Mouse (Mus musculus): ENCODE measurements around the gene Sema4g.

Gene Sema4g

GRCm38 (mm10) chr19:45003740-45004516 is 15.0 kb downstream of the Sema4g start:
- no peak for DNase-seq (ENCODE audit: low read depth, low spot score)

DNA sequence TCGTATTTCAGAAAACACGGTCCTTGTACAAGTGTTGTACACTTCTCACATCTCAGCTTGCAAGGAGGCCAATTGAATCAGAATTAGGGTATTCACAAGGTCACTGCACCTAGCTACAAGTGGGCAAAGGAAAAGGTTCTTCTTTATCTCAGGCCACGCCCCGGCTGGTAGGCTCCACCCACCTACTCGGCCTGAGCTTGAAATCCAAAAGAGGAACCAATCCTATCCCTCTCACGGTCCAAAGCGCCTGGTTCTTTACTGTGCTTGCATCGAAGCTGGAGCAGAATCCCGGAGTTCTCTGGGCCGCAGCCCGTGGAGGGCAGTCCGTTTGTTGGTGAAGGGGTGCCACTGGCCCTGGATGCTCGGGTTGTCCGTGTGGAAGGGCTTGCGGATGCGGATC is 16.5 kb downstream of the Sema4g start, which contains the start of gene Twnk:
Gene Twnk, plus strand, starts transcription at position 220 of the 400 bp plus-strand sequence.
- peak; percentile 67 for DNase-seq (ENCODE audit: low read depth, low spot score)

DNA sequence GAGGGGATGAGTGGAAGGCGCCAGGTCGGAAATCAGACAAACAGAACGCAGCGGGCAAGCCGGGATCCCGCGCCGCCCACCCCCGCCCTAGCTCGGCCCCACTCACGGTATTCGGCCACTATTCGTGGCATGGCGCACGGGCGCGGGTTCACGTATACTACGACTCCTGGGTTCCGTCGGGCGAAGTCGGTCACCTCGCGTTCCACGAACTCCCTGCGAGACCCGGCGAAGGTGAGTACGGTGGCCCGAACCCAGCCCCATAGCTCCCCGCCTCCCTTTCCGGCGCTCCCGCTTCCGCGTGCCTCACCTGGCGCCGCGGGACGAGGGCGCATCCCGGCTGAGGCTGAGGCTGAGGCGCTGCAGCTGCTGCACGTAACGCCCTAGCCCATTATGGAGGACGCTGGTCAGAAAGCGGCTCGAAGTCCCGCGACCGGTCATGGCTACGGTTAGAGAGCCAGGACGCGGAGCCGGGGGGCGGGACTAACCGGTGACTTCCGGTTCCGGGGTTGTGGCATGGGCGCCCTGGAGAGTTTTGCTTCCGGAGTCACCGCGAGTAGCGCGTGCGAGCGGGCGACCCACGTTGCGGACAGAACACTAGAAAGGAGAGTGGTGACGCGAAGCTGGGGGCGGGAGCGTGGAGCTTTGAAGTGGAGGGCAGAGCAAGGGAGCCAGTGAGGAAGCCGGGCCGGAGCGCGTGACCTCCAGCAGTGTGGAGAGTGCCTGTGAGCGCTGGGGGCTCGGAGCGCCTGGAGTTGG is 17.2 kb downstream of the Sema4g start, which contains the start of gene Mrpl43:
Gene Mrpl43, minus strand, starts transcription at position 486 of the 756 bp plus-strand sequence.
- peak; percentile 83 for DNase-seq (ENCODE audit: low read depth, low spot score)

- DNase-seq (ENCODE audit: low read depth, low spot score), result no peak
Measured at GRCm38 (mm10) chr19:45007021-45007420, 18.1 kb downstream of the Sema4g start.

- DNase-seq (ENCODE audit: low read depth, low spot score), result no peak
Measured at GRCm38 (mm10) chr19:45007425-45008191, 18.7 kb downstream of the Sema4g start.

GRCm38 (mm10) chr19:45010646-45011045 is 21.7 kb downstream of the Sema4g start:
- DNase-seq (ENCODE audit: low read depth, low spot score), result no peak

GRCm38 (mm10) chr19:45012219-45012618 is 23.3 kb downstream of the Sema4g start:
- DNase-seq (ENCODE audit: low read depth, low spot score), result no peak

- no peak for DNase-seq (ENCODE audit: low read depth, low spot score)
Measured at GRCm38 (mm10) chr19:45012636-45013035, 23.7 kb downstream of the Sema4g start.

GRCm38 (mm10) chr19:45013581-45014225 is 24.8 kb downstream of the Sema4g start:
- no peak for DNase-seq (ENCODE audit: low read depth, low spot score)

- DNase-seq (ENCODE audit: low read depth, low spot score), result no peak
Measured at GRCm38 (mm10) chr19:45014335-45014971, 25.6 kb downstream of the Sema4g start, which contains the start of gene Lzts2. Gene Lzts2, plus strand, starts transcription at chr19:45014414.

- no peak for DNase-seq (ENCODE audit: low read depth, low spot score)
Measured at GRCm38 (mm10) chr19:45014981-45015402, 26.1 kb downstream of the Sema4g start.

GRCm38 (mm10) chr19:45015518-45016281 is 26.8 kb downstream of the Sema4g start:
- no peak for DNase-seq (ENCODE audit: low read depth, low spot score)

- DNase-seq (ENCODE audit: low read depth, low spot score), result no peak
Measured at GRCm38 (mm10) chr19:45016341-45017215, 27.7 kb downstream of the Sema4g start.

DNA sequence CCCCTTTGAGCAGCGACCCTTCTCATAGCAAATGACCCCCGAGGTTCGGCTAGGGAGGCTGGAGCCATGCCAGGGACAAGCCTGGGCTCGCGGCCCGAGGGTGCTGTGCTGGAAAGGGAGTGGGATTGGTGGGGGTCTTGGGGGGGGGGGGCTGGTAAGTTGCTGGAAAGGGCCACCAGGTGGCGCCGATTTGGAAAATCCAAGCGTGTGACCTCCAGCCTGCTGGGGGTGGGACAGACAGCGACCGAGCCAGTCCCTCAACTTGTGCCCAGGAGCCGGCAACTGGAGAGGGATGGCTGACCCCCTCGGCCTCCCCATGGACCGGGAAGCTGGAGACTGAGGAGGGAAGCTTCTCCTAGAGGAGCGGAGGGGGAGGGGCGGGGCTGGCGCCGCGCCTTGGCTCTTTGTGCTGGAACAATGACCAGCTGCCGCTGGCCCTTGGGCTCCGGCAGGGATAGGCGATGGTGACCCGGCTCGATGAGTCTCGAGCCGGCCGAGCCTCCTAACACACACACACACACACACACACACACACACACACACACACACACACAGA is 28.4 kb downstream of the Sema4g start:
- DNase-seq (ENCODE audit: low read depth, low spot score), result no peak

- no peak for DNase-seq (ENCODE audit: low read depth, low spot score)
Measured at GRCm38 (mm10) chr19:45017909-45018308, 29.0 kb downstream of the Sema4g start.

DNA sequence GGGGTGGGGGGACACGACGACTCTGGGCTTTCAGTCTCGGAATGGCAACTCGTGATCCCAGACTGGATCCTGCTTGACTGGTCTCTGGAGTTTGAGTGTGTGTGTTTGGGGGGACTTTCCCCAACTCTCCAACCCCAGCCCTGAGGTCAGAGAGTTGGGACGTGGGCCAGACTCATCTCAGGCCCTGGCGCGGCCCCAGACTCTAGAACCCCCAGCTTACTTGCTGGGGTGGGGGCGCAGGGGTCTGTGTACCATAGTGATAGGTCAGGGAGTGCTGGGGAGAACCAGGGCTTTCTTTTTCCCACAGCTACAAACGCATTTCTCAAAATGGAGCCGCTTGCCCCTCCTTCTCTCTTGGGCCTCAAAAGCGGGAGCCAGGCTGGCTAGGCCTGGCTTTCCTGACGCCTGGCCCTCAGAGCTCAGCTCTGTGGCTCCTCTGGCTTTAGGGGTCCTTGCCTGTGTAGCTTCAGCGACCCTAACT is 29.5 kb downstream of the Sema4g start:
- DNase-seq (ENCODE audit: low read depth, low spot score), result no peak

DNA sequence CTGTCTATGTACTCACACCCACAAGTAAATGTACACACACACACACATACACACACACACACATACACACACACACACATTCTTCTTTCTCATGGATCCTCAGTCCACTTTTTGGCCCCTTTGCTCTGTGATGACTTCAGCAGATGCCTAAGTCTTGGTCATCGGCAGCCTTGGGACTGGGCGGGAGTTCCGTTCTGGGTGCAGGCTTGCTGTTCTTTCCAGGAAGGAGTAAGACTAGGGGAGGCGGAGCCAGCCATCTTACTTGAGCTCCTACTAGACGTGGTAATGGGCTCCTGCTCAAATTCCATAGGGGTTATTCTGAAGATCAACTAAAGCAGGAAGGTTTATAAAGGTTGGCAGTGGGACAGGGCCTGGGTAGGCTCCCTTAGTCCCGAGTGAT is 31.4 kb downstream of the Sema4g start:
- DNase-seq (ENCODE audit: low read depth, low spot score), result no peak

- DNase-seq (ENCODE audit: low read depth, low spot score), result no peak
Measured at GRCm38 (mm10) chr19:45021362-45021761, 32.5 kb downstream of the Sema4g start.

- DNase-seq (ENCODE audit: low read depth, low spot score), result no peak
Measured at GRCm38 (mm10) chr19:45023993-45024392, 35.1 kb downstream of the Sema4g start.
